Mouse (Mus musculus) spleen, adult 12 weeks (tissue): ENCODE measurements around the gene Fmnl2.

Experiments
- DNase-seq: peaks from one replicate; pipeline ENCODE4 v3.0.0; 2022; ENCODE audit warnings: low spot score

The Fmnl2 gene

GRCm38 (mm10) chr2:53106472-53106871, 248.8 kb downstream of the Fmnl2 start:
- no peak for DNase-seq

GRCm38 (mm10) chr2:53108547-53108946, 250.9 kb downstream of the Fmnl2 start:
- DNase-seq: no peak

- DNase-seq: no peak
These were observed 264.1 kb downstream of the Fmnl2 start for GRCm38 (mm10) chr2:53121797-53122196.

GRCm38 (mm10) chr2:53125998-53126397, 268.3 kb downstream of the Fmnl2 start:
- no peak for DNase-seq

GRCm38 (mm10) chr2:53129070-53129469, 271.4 kb downstream of the Fmnl2 start:
- no peak for DNase-seq

- DNase-seq: no peak
These were observed 273.9 kb downstream of the Fmnl2 start for GRCm38 (mm10) chr2:53131567-53131966.

- DNase-seq: no peak
These were observed 289.2 kb downstream of the Fmnl2 start for GRCm38 (mm10) chr2:53146852-53147251.

- no peak for DNase-seq
These were observed 316.3 kb downstream of the Fmnl2 start for GRCm38 (mm10) chr2:53173966-53174365.

- DNase-seq: no peak
These were observed 321.3 kb downstream of the Fmnl2 start for GRCm38 (mm10) chr2:53178966-53179365.

- DNase-seq: no peak
These were observed 322.2 kb downstream of the Fmnl2 start for GRCm38 (mm10) chr2:53179876-53180275.
